Mouse (Mus musculus): ENCODE data around the gene Gm28048.

GRCm38 (mm10) chr11:22978711-22979110 is 3.2 kb downstream of the Gm28048 start:
- TF ChIP-seq CTCF (IDR thresholded peaks at IDR 0.05; ENCODE audit: low read depth) (no peak), EP300 (IDR thresholded peaks at IDR 0.05; ENCODE audit: low read depth) (no peak)
